Mouse (Mus musculus) hindbrain, embryonic 12.5 days (tissue): ENCODE data around the gene 4930407I10Rik. TPM values are rescaled to one million over a fixed set of nuclear protein-coding genes. Genes with fewer than 3 reads are reported as not detected.
A peak's percentile ranks its signal among the peaks of the same experiment; 100 is the strongest.

Source experiments
- ATAC-seq: fragments of 200-750 bp; cut with Nextera tagmentation; 2 replicates; pipeline ENCODE4 v1.8.0; 2017; ENCODE audit warnings: moderate TSS enrichment; ENCODE audit not compliant: low FRiP score
- H3K27ac ChIP-seq: fragments of 300-500 bp; sonication (generic); 2 replicates; pipeline ENCODE4 v1.5.1; 2016; ENCODE audit warnings: mild to moderate bottlenecking
- H3K27me3 ChIP-seq: fragments of 300-500 bp; sonication (generic); 2 replicates; pipeline ENCODE4 v1.6.1; 2016; ENCODE audit warnings: mild to moderate bottlenecking
- H3K36me3 ChIP-seq: fragments of 300-500 bp; sonication (generic); 2 replicates; pipeline ENCODE4 v1.6.1; 2016; ENCODE audit warnings: mild to moderate bottlenecking
- H3K4me1 ChIP-seq: fragments of 300-500 bp; sonication (generic); 2 replicates; pipeline ENCODE4 v1.6.1; 2016
- H3K4me2 ChIP-seq: fragments of 300-500 bp; sonication (generic); replicated peaks from 2 replicates; pipeline ENCODE4 v1.6.1; 2016; ENCODE audit warnings: mild to moderate bottlenecking
- H3K4me3 ChIP-seq: fragments of 300-500 bp; sonication (generic); 2 replicates; pipeline ENCODE4 v1.5.1; 2016; ENCODE audit warnings: mild to moderate bottlenecking
- H3K9ac ChIP-seq: fragments of 300-500 bp; sonication (generic); 2 replicates; pipeline ENCODE4 v1.6.1; 2016; ENCODE audit warnings: mild to moderate bottlenecking, moderate library complexity
- H3K9me3 ChIP-seq: fragments of 300-500 bp; sonication (generic); replicated peaks from 2 replicates; pipeline ENCODE4 v1.6.1; 2016; ENCODE audit warnings: mild to moderate bottlenecking
- WGBS: fragments of 180-500 bp; shearing (Covaris S2); methylation state at CpG from one replicate; pipeline ENCODE4 v1.1.7; 2016; 5-methylcytosine and 5-hydroxymethylcytosine counted together
- polyA plus RNA-seq: library from polyadenylated mRNA; unstranded; fragments of >200 nt; fragmentation: Nextera tagmentation; extraction: Ambion mirVana; gene quantifications from 2 replicates; pipeline ENCODE4 v1.2.1, GENCODE M21; 2016

The 4930407I10Rik gene
- not detected in 2 replicates for polyA plus RNA-seq

- Histone ChIP-seq H3K4me3 (no peak within 1 kb of the TSS), H3K4me1 (no peaks in the 10 kb centered on the region), H3K4me2 (no peak within 1 kb of the TSS), H3K27ac (no peak within 1 kb of the TSS), H3K9me3 (no peaks in the 10 kb centered on the region), H3K27me3 (peaks cover 23% of the 10 kb centered on the region), H3K36me3 (no peaks in the 10 kb centered on the region), H3K9ac (no peak within 1 kb of the TSS)
- no peak for ATAC-seq
- 83% methylated on average over 1 of the region's 1 CpGs for WGBS
Observed at GRCm38 (mm10) chr15:82058719-82059201, at the start of gene 4930407I10Rik. Gene 4930407I10Rik, plus strand, starts transcription at chr15:82059151.

GRCm38 (mm10) chr15:82011947-82012346 is 47.0 kb upstream of the 4930407I10Rik start:
- H3K9me3 ChIP-seq = no peaks in the 10 kb centered on the region
- ATAC-seq = no peak
- H3K36me3 ChIP-seq = 0 out of 2 replicates have a peak, but pooled peaks cover 3% of the 10 kb centered on the region
- no peak overlapping the region for H3K4me3 ChIP-seq
- no peak overlapping the region for H3K4me2 ChIP-seq
- WGBS = 91% methylated on average over 6 of the region's 6 CpGs
- no peak overlapping the region for H3K27ac ChIP-seq
- peaks cover 19% of the 10 kb centered on the region for H3K4me1 ChIP-seq
- H3K9ac ChIP-seq = no peak overlapping the region
- no peaks in the 10 kb centered on the region for H3K27me3 ChIP-seq

GRCm38 (mm10) chr15:82014745-82015391 is 44.1 kb upstream of the 4930407I10Rik start:
- Histone ChIP-seq H3K36me3 (peaks cover 13% of the 10 kb centered on the region), H3K9ac (peak overlapping the region; percentile 95), H3K4me2 (peak overlapping the region; percentile 82), H3K4me3 (peak overlapping the region; percentile 89), H3K4me1 (peaks cover 20% of the 10 kb centered on the region), H3K27ac (peak overlapping the region; percentile 84), H3K9me3 (no peaks in the 10 kb centered on the region), H3K27me3 (no peaks in the 10 kb centered on the region)
- no peak for ATAC-seq
- 22% methylated on average over 9 of the region's 9 CpGs for WGBS

GRCm38 (mm10) chr15:82015392-82016100 is 43.4 kb upstream of the 4930407I10Rik start:
- H3K4me3 ChIP-seq = peak overlapping the region; percentile 89
- peaks cover 18% of the 10 kb centered on the region for H3K36me3 ChIP-seq
- peak overlapping the region; percentile 95 for H3K9ac ChIP-seq
- H3K27ac ChIP-seq = peak overlapping the region; percentile 84
- H3K4me1 ChIP-seq = peaks cover 20% of the 10 kb centered on the region
- H3K27me3 ChIP-seq = no peaks in the 10 kb centered on the region
- under 1% methylated on average over 33 of the region's 39 CpGs for WGBS
- no peaks in the 10 kb centered on the region for H3K9me3 ChIP-seq
- peak; percentile 84 for ATAC-seq
- H3K4me2 ChIP-seq = peak overlapping the region; percentile 82

GRCm38 (mm10) chr15:82016101-82016808 is 42.7 kb upstream of the 4930407I10Rik start:
- peak overlapping the region; percentile 84 for H3K27ac ChIP-seq
- ATAC-seq = peak; percentile 97
- H3K9ac ChIP-seq = peak overlapping the region; percentile 95
- WGBS = under 1% methylated on average over 53 of the region's 53 CpGs
- H3K9me3 ChIP-seq = no peaks in the 10 kb centered on the region
- no peaks in the 10 kb centered on the region for H3K27me3 ChIP-seq
- peaks cover 18% of the 10 kb centered on the region for H3K36me3 ChIP-seq
- H3K4me3 ChIP-seq = peak overlapping the region; percentile 89
- H3K4me1 ChIP-seq = peaks cover 20% of the 10 kb centered on the region
- peak overlapping the region; percentile 82 for H3K4me2 ChIP-seq

- WGBS = 33% methylated on average over 6 of the region's 6 CpGs
- Histone ChIP-seq H3K9me3 (no peaks in the 10 kb centered on the region), H3K4me3 (peak overlapping the region; percentile 89), H3K36me3 (peaks cover 18% of the 10 kb centered on the region), H3K4me2 (peak overlapping the region; percentile 80), H3K27ac (peak overlapping the region; percentile 77; the same call in 1 of the 2 replicates), H3K27me3 (no peaks in the 10 kb centered on the region), H3K4me1 (peaks cover 20% of the 10 kb centered on the region), H3K9ac (peak overlapping the region; percentile 95)
- ATAC-seq = no peak
Observed at GRCm38 (mm10) chr15:82016830-82017229, 42.1 kb upstream of the 4930407I10Rik start.

- no peaks in the 10 kb centered on the region for H3K27me3 ChIP-seq
- no peak for ATAC-seq
- 75% methylated on average over 4 of the region's 4 CpGs for WGBS
Observed at GRCm38 (mm10) chr15:82017461-82017860, 41.5 kb upstream of the 4930407I10Rik start.

GRCm38 (mm10) chr15:82019288-82019687 is 39.7 kb upstream of the 4930407I10Rik start:
- WGBS = 87% methylated on average over 3 of the region's 3 CpGs
- H3K27ac ChIP-seq = no peak overlapping the region
- H3K4me1 ChIP-seq = peaks cover 16% of the 10 kb centered on the region
- H3K9me3 ChIP-seq = no peaks in the 10 kb centered on the region
- peaks cover 38% of the 10 kb centered on the region for H3K36me3 ChIP-seq
- no peak overlapping the region for H3K9ac ChIP-seq
- ATAC-seq = no peak
- H3K4me3 ChIP-seq = no peak overlapping the region
- no peaks in the 10 kb centered on the region for H3K27me3 ChIP-seq
- H3K4me2 ChIP-seq = no peak overlapping the region

More at GRCm38 (mm10) chr15:82017461-82017860, 41.5 kb upstream of the 4930407I10Rik start:
- H3K4me1 ChIP-seq = peaks cover 20% of the 10 kb centered on the region
- no peak overlapping the region for H3K4me3 ChIP-seq
- no peak overlapping the region for H3K27ac ChIP-seq
- H3K9me3 ChIP-seq = no peaks in the 10 kb centered on the region
- H3K9ac ChIP-seq = no peak overlapping the region
- H3K36me3 ChIP-seq = peaks cover 22% of the 10 kb centered on the region
- no peak overlapping the region for H3K4me2 ChIP-seq

GRCm38 (mm10) chr15:82022535-82023088 is 36.3 kb upstream of the 4930407I10Rik start:
- Histone ChIP-seq H3K9me3 (no peaks in the 10 kb centered on the region), H3K27me3 (no peaks in the 10 kb centered on the region), H3K36me3 (peaks cover 71% of the 10 kb centered on the region), H3K4me2 (no peak overlapping the region), H3K4me1 (no peaks in the 10 kb centered on the region), H3K9ac (no peak overlapping the region), H3K4me3 (no peak overlapping the region), H3K27ac (no peak overlapping the region)
- WGBS = 91% methylated on average over 13 of the region's 13 CpGs
- no peak for ATAC-seq

- Histone ChIP-seq H3K9ac (no peak overlapping the region), H3K27ac (no peak overlapping the region), H3K4me2 (no peak overlapping the region), H3K4me3 (no peak overlapping the region), H3K27me3 (no peaks in the 10 kb centered on the region), H3K4me1 (no peaks in the 10 kb centered on the region), H3K36me3 (peaks cover 81% of the 10 kb centered on the region), H3K9me3 (no peaks in the 10 kb centered on the region)
- no peak for ATAC-seq
- 93% methylated on average over 6 of the region's 6 CpGs for whole genome bisulfite sequencing
Observed at GRCm38 (mm10) chr15:82023965-82024635, 34.9 kb upstream of the 4930407I10Rik start.

- WGBS = 94% methylated on average over 7 of the region's 7 CpGs
- H3K36me3 ChIP-seq = peaks cover 95% of the 10 kb centered on the region
Observed at GRCm38 (mm10) chr15:82027276-82027675, 31.7 kb upstream of the 4930407I10Rik start.

More at GRCm38 (mm10) chr15:82027276-82027675, 31.7 kb upstream of the 4930407I10Rik start:
- Histone ChIP-seq H3K9me3 (no peaks in the 10 kb centered on the region), H3K9ac (no peak overlapping the region), H3K27ac (no peak overlapping the region), H3K4me1 (no peaks in the 10 kb centered on the region), H3K4me3 (no peak overlapping the region), H3K27me3 (no peaks in the 10 kb centered on the region), H3K4me2 (no peak overlapping the region)
- no peak for ATAC-seq
